Mouse (Mus musculus): ENCODE data around the gene Cdk5r2. TPM values are rescaled to one million over a fixed set of nuclear protein-coding genes. Genes with fewer than 3 reads are reported as not detected.
A peak's percentile ranks its signal among the peaks of the same experiment; 100 is the strongest.

Cdk5r2 gene
- polyA plus RNA-seq, 2 experiments = 0.07 to 0.49 TPM

- Histone ChIP-seq H3K27ac (replicated peaks; ENCODE audit: low read depth, low read length) (no peak overlapping the region), H3K36me3 (ENCODE audit: control insufficient read depth, insufficient read depth, low read length) (no peaks in the 10 kb centered on the region), H3K4me3 (replicated peaks; ENCODE audit: low read length) (no peak overlapping the region), H3K4me2 (replicated peaks; ENCODE audit: low read depth, low read length, severe bottlenecking) (no peak overlapping the region), H3K9me3 (ENCODE audit: control insufficient read depth, low read length) (no peaks in the 10 kb centered on the region), H3K4me1 (ENCODE audit: control insufficient read depth, insufficient read depth, low read length) (peaks cover 15% of the 10 kb centered on the region), H3K9ac (ENCODE audit: low read depth, low read length, severe bottlenecking) (no peak overlapping the region), H3K27me3 (ENCODE audit: control insufficient read depth, insufficient read depth, low read length) (peaks cover 70% of the 10 kb centered on the region)
- ATAC-seq (ENCODE audit: low FRiP score, low read depth) = no peak
- DNase-seq (ENCODE audit: low spot score) = no peak
- TF ChIP-seq POLR2A (IDR thresholded peaks at IDR 0.05; ENCODE audit: borderline replicate concordance, extremely low read depth, insufficient read depth, insufficient read length) = no peak
- 2% methylated on average over 20 of the region's 20 CpGs for WGBS
These were observed 2.5 kb downstream of the Cdk5r2 start for GRCm38 (mm10) chr1:74857201-74857600.

DNA sequence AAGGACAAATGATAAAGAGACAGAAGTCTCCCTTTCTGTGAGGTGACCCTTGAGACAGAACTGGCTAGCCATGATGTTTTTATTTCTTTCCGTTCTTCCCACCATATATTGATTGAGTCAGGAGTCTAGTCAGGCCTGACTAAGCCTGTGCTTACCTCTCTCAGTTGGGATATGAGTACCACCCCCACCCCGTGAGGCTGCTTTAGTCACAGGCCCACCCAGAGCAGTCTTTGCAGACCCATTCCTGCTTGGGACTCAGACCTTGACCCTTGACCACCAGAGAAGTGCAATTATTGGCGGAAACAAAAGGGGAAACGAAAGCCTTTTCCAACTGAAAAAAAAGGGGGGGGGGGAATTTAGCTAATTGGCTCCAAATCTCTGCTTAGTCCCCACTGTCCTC, 2.9 kb downstream of the Cdk5r2 start:
- H3K4me3 ChIP-seq (replicated peaks; ENCODE audit: low read length) = peak overlapping the region; percentile 20; the same call in 1 of the 2 replicates
- WGBS = 9% methylated on average over 4 of the region's 4 CpGs
- ATAC-seq (ENCODE audit: low FRiP score, low read depth) = no peak

DNA sequence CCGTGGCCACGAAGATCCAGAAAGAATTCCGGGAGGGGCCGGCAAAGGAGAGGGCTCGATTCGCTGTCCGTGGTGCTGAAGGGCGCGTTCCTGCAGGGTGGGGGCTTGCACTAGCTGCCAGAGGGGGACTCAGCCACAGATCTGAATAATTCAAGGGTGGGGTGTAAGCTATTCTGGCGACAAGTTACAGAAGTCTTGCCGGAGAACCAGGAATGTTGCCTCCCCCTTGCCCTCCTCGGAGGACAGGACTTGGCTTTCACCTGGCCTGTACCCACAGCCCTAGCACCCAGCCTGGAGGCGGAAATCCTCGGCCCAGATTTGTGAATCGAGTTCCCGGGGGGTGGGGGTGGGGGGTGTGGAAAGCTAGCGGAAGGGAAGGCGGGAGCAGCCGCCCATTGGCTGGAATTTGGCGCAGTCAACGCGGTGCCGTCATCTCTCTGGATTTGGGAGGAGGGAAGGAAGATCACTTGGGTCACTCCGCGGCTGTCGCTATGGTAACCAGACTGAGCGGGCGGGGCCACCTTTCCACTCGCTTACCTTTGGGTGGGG, 3.5 kb downstream of the Cdk5r2 start:
- no peak for TF ChIP-seq POLR2A (IDR thresholded peaks at IDR 0.05; ENCODE audit: borderline replicate concordance, extremely low read depth, insufficient read depth, insufficient read length)

More for the DNA sequence above, 2.9 kb downstream of the Cdk5r2 start:
- Histone ChIP-seq H3K4me1 (ENCODE audit: control insufficient read depth, insufficient read depth, low read length) (peaks cover 15% of the 10 kb centered on the region), H3K36me3 (ENCODE audit: control insufficient read depth, insufficient read depth, low read length) (no peaks in the 10 kb centered on the region), H3K27ac (replicated peaks; ENCODE audit: low read depth, low read length) (no peak overlapping the region), H3K27me3 (ENCODE audit: control insufficient read depth, insufficient read depth, low read length) (peaks cover 67% of the 10 kb centered on the region), H3K9me3 (ENCODE audit: control insufficient read depth, low read length) (no peaks in the 10 kb centered on the region), H3K4me2 (replicated peaks; ENCODE audit: low read depth, low read length, severe bottlenecking) (peak overlapping the region; percentile 37), H3K9ac (ENCODE audit: low read depth, low read length, severe bottlenecking) (no peak overlapping the region)
- no peak for DNase-seq (ENCODE audit: low spot score)
- TF ChIP-seq POLR2A (IDR thresholded peaks at IDR 0.05; ENCODE audit: borderline replicate concordance, extremely low read depth, insufficient read depth, insufficient read length) = no peak

GRCm38 (mm10) chr1:74858805-74859204, 4.1 kb downstream of the Cdk5r2 start:
- peaks cover 59% of the 10 kb centered on the region for H3K27me3 ChIP-seq (ENCODE audit: control insufficient read depth, insufficient read depth, low read length)
- TF ChIP-seq POLR2A (IDR thresholded peaks at IDR 0.05; ENCODE audit: borderline replicate concordance, extremely low read depth, insufficient read depth, insufficient read length) = no peak
- H3K9ac ChIP-seq (ENCODE audit: low read depth, low read length, severe bottlenecking) = no peak overlapping the region
- H3K27ac ChIP-seq (replicated peaks; ENCODE audit: low read depth, low read length) = no peak overlapping the region
- H3K4me3 ChIP-seq (replicated peaks; ENCODE audit: low read length) = peak overlapping the region; percentile 20; the same call in 1 of the 2 replicates
- H3K4me1 ChIP-seq (ENCODE audit: control insufficient read depth, insufficient read depth, low read length) = peaks cover 15% of the 10 kb centered on the region
- peak overlapping the region; percentile 37; the same call in 1 of the 2 replicates for H3K4me2 ChIP-seq (replicated peaks; ENCODE audit: low read depth, low read length, severe bottlenecking)
- DNase-seq (ENCODE audit: low spot score) (no peak), ATAC-seq (ENCODE audit: low FRiP score, low read depth) (no peak)
- 9% methylated on average over 16 of the region's 16 CpGs for WGBS
- H3K36me3 ChIP-seq (ENCODE audit: control insufficient read depth, insufficient read depth, low read length) = no peaks in the 10 kb centered on the region
- H3K9me3 ChIP-seq (ENCODE audit: control insufficient read depth, low read length) = no peaks in the 10 kb centered on the region

More for the DNA sequence above, 3.5 kb downstream of the Cdk5r2 start:
- Histone ChIP-seq H3K36me3 (ENCODE audit: control insufficient read depth, insufficient read depth, low read length) (no peaks in the 10 kb centered on the region), H3K4me1 (ENCODE audit: control insufficient read depth, insufficient read depth, low read length) (peaks cover 15% of the 10 kb centered on the region), H3K9ac (ENCODE audit: low read depth, low read length, severe bottlenecking) (no peak overlapping the region), H3K27ac (replicated peaks; ENCODE audit: low read depth, low read length) (no peak overlapping the region), H3K4me2 (replicated peaks; ENCODE audit: low read depth, low read length, severe bottlenecking) (peak overlapping the region; percentile 37), H3K4me3 (replicated peaks; ENCODE audit: low read length) (peak overlapping the region; percentile 20), H3K9me3 (ENCODE audit: control insufficient read depth, low read length) (no peaks in the 10 kb centered on the region), H3K27me3 (ENCODE audit: control insufficient read depth, insufficient read depth, low read length) (peaks cover 62% of the 10 kb centered on the region)
- WGBS = under 1% methylated on average over 29 of the region's 29 CpGs
- DNase-seq (ENCODE audit: low spot score) (peak; percentile 55), ATAC-seq (ENCODE audit: low FRiP score, low read depth) (peak; percentile 17; the same call in 1 of the 2 replicates)

DNA sequence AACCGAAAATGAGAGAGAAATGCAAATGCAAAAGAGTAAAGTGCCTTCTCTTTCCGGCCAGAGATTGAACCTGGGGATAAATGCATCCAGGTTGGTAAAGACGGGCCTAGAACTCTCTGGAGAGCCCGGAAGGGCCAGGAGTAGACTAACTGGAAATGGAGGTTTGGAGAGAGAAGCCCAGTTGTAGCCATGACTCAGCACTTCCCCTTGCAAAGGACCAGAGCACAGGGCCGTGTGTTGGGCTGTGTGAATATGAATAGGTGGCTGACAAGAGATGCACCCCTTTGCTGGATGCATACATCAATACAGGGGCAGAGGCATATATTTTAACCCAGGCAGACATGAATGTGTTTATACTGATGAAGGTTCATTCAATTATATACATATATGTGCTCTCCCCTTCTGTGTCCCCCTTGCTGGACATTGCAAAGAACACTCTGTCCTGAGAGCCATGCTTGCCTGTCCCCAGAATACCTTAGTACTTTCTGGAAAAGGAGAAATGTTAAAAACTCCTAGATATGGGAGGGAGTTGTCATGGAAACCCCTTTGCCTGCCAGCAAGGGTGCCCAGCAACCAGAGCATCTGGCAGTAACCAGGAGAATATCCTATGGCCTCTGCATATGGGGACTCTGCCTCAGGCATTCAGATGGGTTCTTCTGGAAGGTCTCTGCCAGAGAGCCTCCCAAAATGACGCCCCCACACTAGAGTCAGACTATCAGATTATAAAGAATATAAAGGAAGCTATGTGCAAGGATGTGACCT, 4.7 kb downstream of the Cdk5r2 start:
- no peak for TF ChIP-seq POLR2A (IDR thresholded peaks at IDR 0.05; ENCODE audit: borderline replicate concordance, extremely low read depth, insufficient read depth, insufficient read length)
- Histone ChIP-seq H3K9ac (ENCODE audit: low read depth, low read length, severe bottlenecking) (no peak overlapping the region), H3K9me3 (ENCODE audit: control insufficient read depth, low read length) (no peaks in the 10 kb centered on the region), H3K4me1 (ENCODE audit: control insufficient read depth, insufficient read depth, low read length) (peaks cover 15% of the 10 kb centered on the region), H3K4me2 (replicated peaks; ENCODE audit: low read depth, low read length, severe bottlenecking) (no peak overlapping the region), H3K4me3 (replicated peaks; ENCODE audit: low read length) (no peak overlapping the region), H3K36me3 (ENCODE audit: control insufficient read depth, insufficient read depth, low read length) (no peaks in the 10 kb centered on the region), H3K27me3 (ENCODE audit: control insufficient read depth, insufficient read depth, low read length) (peaks cover 57% of the 10 kb centered on the region), H3K27ac (replicated peaks; ENCODE audit: low read depth, low read length) (no peak overlapping the region)
- ATAC-seq (ENCODE audit: low FRiP score, low read depth) (no peak), DNase-seq (ENCODE audit: low spot score) (no peak)
- WGBS = 46% methylated on average over 6 of the region's 6 CpGs
